10 mouse cellular contexts compared by ENCODE assay signal in the genomic region with DNA sequence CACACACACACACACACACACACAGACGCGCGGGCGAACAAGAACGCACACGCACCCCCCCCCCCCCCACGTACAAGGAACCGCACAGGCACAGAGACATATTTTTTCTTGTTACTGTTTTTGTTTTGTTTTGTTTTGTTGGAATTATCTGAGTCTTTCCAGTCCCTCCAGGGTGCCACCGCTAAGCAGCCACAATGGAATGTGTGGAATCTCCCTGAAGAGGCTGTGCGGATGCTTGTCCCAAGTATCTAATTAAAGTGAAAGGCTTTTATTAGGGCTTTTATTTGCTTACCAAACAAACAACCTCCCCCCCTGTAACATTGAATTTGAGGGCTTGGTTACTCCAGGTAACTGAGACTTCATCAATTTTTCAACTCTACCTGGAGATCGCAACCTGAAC.
DNase-seq lines count a peak whose midpoint lies in the region; ATAC-seq lines count a peak whose summit lies in the region.
"Had no signal": no experiment of that assay in that cellular context is flagged by ENCODE, and none has a peak within 500 bp of the region (broad histone marks: within the 10 kb centered on the region; RNA-seq: fewer than 3 reads in every experiment).

No protein-coding gene starts in this region.

- H3K4me2 ChIP-seq in forebrain, embryonic 11.5 days (ENCODE audit: low read depth, low read length, severe bottlenecking) = no peak overlapping the region
- peak overlapping the region; percentile 36 for H3K4me2 ChIP-seq in midbrain, embryonic 13.5 days (replicated peaks)

- peak; percentile 53; the same call in 1 of the 2 replicates for ATAC-seq in forebrain, embryonic 11.5 days (replicated peaks; ENCODE audit: low FRiP score)
- no peak for ATAC-seq in midbrain, embryonic 13.5 days

- no peaks in the 10 kb centered on the region for H3K9me3 ChIP-seq in forebrain, embryonic 11.5 days (ENCODE audit: control insufficient read depth, low read length)
- no peaks in the 10 kb centered on the region for H3K9me3 ChIP-seq in midbrain, embryonic 13.5 days
- H3K9me3 ChIP-seq: G1E had no signal

- 3% methylated on average over 10 of the region's 11 CpGs for WGBS in forebrain, embryonic 11.5 days
- 11% methylated on average over 6 of the region's 11 CpGs for WGBS in midbrain, embryonic 13.5 days

- no peak overlapping the region for H3K4me3 ChIP-seq in forebrain, embryonic 11.5 days (ENCODE audit: low read depth, low read length)
- no peak overlapping the region for H3K4me3 ChIP-seq in midbrain, embryonic 13.5 days (replicated peaks)

- no peak overlapping the region for H3K9ac ChIP-seq in forebrain, embryonic 11.5 days (ENCODE audit: low read length)
- H3K9ac ChIP-seq in midbrain, embryonic 13.5 days (replicated peaks) = no peak overlapping the region

- peaks cover 1% of the 10 kb centered on the region; the same call in 1 of the 2 replicates for H3K27me3 ChIP-seq in forebrain, embryonic 11.5 days (ENCODE audit: control insufficient read depth, insufficient read depth, low read length)
- H3K27me3 ChIP-seq in midbrain, embryonic 13.5 days = no peaks in the 10 kb centered on the region

- peak; percentile 20 for DNase-seq in kidney, postnatal 10 days
- no peak for DNase-seq in kidney, postnatal 25 days
- DNase-seq in embryo, embryonic 10 days (ENCODE audit: low spot score) = peak; percentile 32
- DNase-seq in forebrain, embryonic 11.5 days (ENCODE audit: low spot score) = peak; percentile 47
- DNase-seq in thymus, postnatal 10 days (ENCODE audit: low spot score in 2 of 2) = no peak
- DNase-seq in cerebellum, postnatal 36 days = no peak
- no peak for DNase-seq in cerebellum, postnatal 4 days (ENCODE audit: low spot score in 2 of 2)
- DNase-seq: lung, postnatal 14 days had no signal

- H3K4me1 ChIP-seq in forebrain, embryonic 11.5 days (replicated peaks; ENCODE audit: control insufficient read depth, insufficient read depth, low read length) = no peaks in the 10 kb centered on the region
- H3K4me1 ChIP-seq in midbrain, embryonic 13.5 days (replicated peaks) = no peaks in the 10 kb centered on the region; the same call in 1 of the 2 replicates

- no peak overlapping the region for H3K27ac ChIP-seq in forebrain, embryonic 11.5 days (ENCODE audit: low read depth, low read length)
- no peak overlapping the region for H3K27ac ChIP-seq in midbrain, embryonic 13.5 days

- H3K36me3 ChIP-seq in forebrain, embryonic 11.5 days (ENCODE audit: control insufficient read depth, insufficient read depth, low read length) = no peaks in the 10 kb centered on the region
- no peaks in the 10 kb centered on the region for H3K36me3 ChIP-seq in midbrain, embryonic 13.5 days
- H3K36me3 ChIP-seq: G1E had no signal

Comparison
In these comparisons a context has a peak if more than half of its experiments do, and no peak if none do; other contexts are left out.
1. DNase-seq: peak in kidney, postnatal 10 days (single experiment), embryo, embryonic 10 days (single experiment) and forebrain, embryonic 11.5 days (single experiment); none in kidney, postnatal 25 days (0 of 2), thymus, postnatal 10 days (0 of 2), cerebellum, postnatal 36 days (0 of 2) and cerebellum, postnatal 4 days (0 of 2).